Mouse (Mus musculus): ENCODE data around the gene Sun1. TPM values are rescaled to one million over a fixed set of nuclear protein-coding genes. Genes with fewer than 3 reads are reported as not detected.

Sun1 gene
- polyA plus RNA-seq, 1 experiment from 2014 or later = 56.0 TPM

- Histone ChIP-seq H3K9me3 (ENCODE audit: control insufficient read depth, low read length) (no peaks in the 10 kb centered on the region), H3K27me3 (ENCODE audit: control insufficient read depth, insufficient read depth, low read depth, low read length) (no peaks in the 10 kb centered on the region), H3K4me3 (ENCODE audit: low read length) (no peak overlapping the region), H3K4me2 (ENCODE audit: low read depth, low read length) (no peak overlapping the region), H3K36me3 (ENCODE audit: control insufficient read depth, insufficient read depth, low read length) (peaks cover 40% of the 10 kb centered on the region), H3K27ac (ENCODE audit: low read length) (no peak overlapping the region), H3K4me1 (replicated peaks; ENCODE audit: control insufficient read depth, insufficient read depth, low read length) (no peaks in the 10 kb centered on the region), H3K9ac (ENCODE audit: low read length) (no peak overlapping the region)
- no peak for ATAC-seq (ENCODE audit: low read depth)
- WGBS = 83% methylated on average over 3 of the region's 3 CpGs
These were observed 31.6 kb downstream of the Sun1 start for GRCm38 (mm10) chr5:139232083-139232482.

GRCm38 (mm10) chr5:139234423-139234822 lies 34.0 kb downstream of the Sun1 start:
- no peak for ATAC-seq (ENCODE audit: low read depth)
- Histone ChIP-seq H3K9ac (ENCODE audit: low read length) (no peak overlapping the region), H3K4me1 (replicated peaks; ENCODE audit: control insufficient read depth, insufficient read depth, low read length) (no peaks in the 10 kb centered on the region), H3K4me2 (ENCODE audit: low read depth, low read length) (no peak overlapping the region), H3K36me3 (ENCODE audit: control insufficient read depth, insufficient read depth, low read length) (peaks cover 43% of the 10 kb centered on the region), H3K27ac (ENCODE audit: low read length) (no peak overlapping the region), H3K4me3 (ENCODE audit: low read length) (no peak overlapping the region), H3K27me3 (ENCODE audit: control insufficient read depth, insufficient read depth, low read depth, low read length) (no peaks in the 10 kb centered on the region), H3K9me3 (ENCODE audit: control insufficient read depth, low read length) (no peaks in the 10 kb centered on the region)
- 87% methylated on average over 4 of the region's 4 CpGs for WGBS

- no peak for ATAC-seq (ENCODE audit: low read depth)
- Histone ChIP-seq H3K9ac (ENCODE audit: low read length) (no peak overlapping the region), H3K4me1 (replicated peaks; ENCODE audit: control insufficient read depth, insufficient read depth, low read length) (no peaks in the 10 kb centered on the region), H3K4me2 (ENCODE audit: low read depth, low read length) (no peak overlapping the region), H3K36me3 (ENCODE audit: control insufficient read depth, insufficient read depth, low read length) (peaks cover 53% of the 10 kb centered on the region), H3K4me3 (ENCODE audit: low read length) (no peak overlapping the region), H3K27me3 (ENCODE audit: control insufficient read depth, insufficient read depth, low read depth, low read length) (no peaks in the 10 kb centered on the region), H3K9me3 (ENCODE audit: control insufficient read depth, low read length) (no peaks in the 10 kb centered on the region), H3K27ac (ENCODE audit: low read length) (no peak overlapping the region)
- WGBS = 72% methylated on average over 4 of the region's 4 CpGs
These were observed 37.0 kb downstream of the Sun1 start for GRCm38 (mm10) chr5:139237436-139237835.

GRCm38 (mm10) chr5:139241022-139241761 lies 40.8 kb downstream of the Sun1 start:
- Histone ChIP-seq H3K4me3 (ENCODE audit: low read length) (no peak overlapping the region), H3K27ac (ENCODE audit: low read length) (no peak overlapping the region), H3K36me3 (ENCODE audit: control insufficient read depth, insufficient read depth, low read length) (peaks cover 53% of the 10 kb centered on the region), H3K27me3 (ENCODE audit: control insufficient read depth, insufficient read depth, low read depth, low read length) (no peaks in the 10 kb centered on the region), H3K4me1 (replicated peaks; ENCODE audit: control insufficient read depth, insufficient read depth, low read length) (no peaks in the 10 kb centered on the region), H3K4me2 (ENCODE audit: low read depth, low read length) (no peak overlapping the region), H3K9me3 (ENCODE audit: control insufficient read depth, low read length) (no peaks in the 10 kb centered on the region), H3K9ac (ENCODE audit: low read length) (no peak overlapping the region)
- ATAC-seq (ENCODE audit: low read depth) = no peak
- WGBS = 81% methylated on average over 15 of the region's 15 CpGs

- no peaks in the 10 kb centered on the region for H3K27me3 ChIP-seq (ENCODE audit: control insufficient read depth, insufficient read depth, low read depth, low read length)
- WGBS = 72% methylated on average over 1 of the region's 1 CpGs
- H3K4me1 ChIP-seq (replicated peaks; ENCODE audit: control insufficient read depth, insufficient read depth, low read length) = no peaks in the 10 kb centered on the region
- H3K36me3 ChIP-seq (ENCODE audit: control insufficient read depth, insufficient read depth, low read length) = peaks cover 63% of the 10 kb centered on the region
- H3K9ac ChIP-seq (ENCODE audit: low read length) = no peak overlapping the region
- H3K4me3 ChIP-seq (ENCODE audit: low read length) = no peak overlapping the region
- no peak overlapping the region for H3K4me2 ChIP-seq (ENCODE audit: low read depth, low read length)
- ATAC-seq (ENCODE audit: low read depth) = no peak
- H3K27ac ChIP-seq (ENCODE audit: low read length) = no peak overlapping the region
- H3K9me3 ChIP-seq (ENCODE audit: control insufficient read depth, low read length) = no peaks in the 10 kb centered on the region
These were observed 42.9 kb downstream of the Sun1 start for GRCm38 (mm10) chr5:139243384-139243783.

- Histone ChIP-seq H3K27ac (ENCODE audit: low read length) (no peak overlapping the region), H3K4me2 (ENCODE audit: low read depth, low read length) (no peak overlapping the region), H3K36me3 (ENCODE audit: control insufficient read depth, insufficient read depth, low read length) (peaks cover 45% of the 10 kb centered on the region), H3K4me1 (replicated peaks; ENCODE audit: control insufficient read depth, insufficient read depth, low read length) (peaks cover 4% of the 10 kb centered on the region), H3K4me3 (ENCODE audit: low read length) (no peak overlapping the region), H3K9ac (ENCODE audit: low read length) (no peak overlapping the region), H3K27me3 (ENCODE audit: control insufficient read depth, insufficient read depth, low read depth, low read length) (no peaks in the 10 kb centered on the region), H3K9me3 (ENCODE audit: control insufficient read depth, low read length) (no peaks in the 10 kb centered on the region)
- ATAC-seq (ENCODE audit: low read depth) = no peak
- 77% methylated on average over 3 of the region's 3 CpGs for WGBS
These were observed 47.3 kb downstream of the Sun1 start for GRCm38 (mm10) chr5:139247767-139248166.

- Histone ChIP-seq H3K27ac (ENCODE audit: low read length) (no peak overlapping the region), H3K4me2 (ENCODE audit: low read depth, low read length) (no peak overlapping the region), H3K4me1 (replicated peaks; ENCODE audit: control insufficient read depth, insufficient read depth, low read length) (peaks cover 9% of the 10 kb centered on the region), H3K36me3 (ENCODE audit: control insufficient read depth, insufficient read depth, low read length) (peaks cover 40% of the 10 kb centered on the region), H3K9ac (ENCODE audit: low read length) (no peak overlapping the region), H3K4me3 (ENCODE audit: low read length) (no peak overlapping the region), H3K27me3 (ENCODE audit: control insufficient read depth, insufficient read depth, low read depth, low read length) (no peaks in the 10 kb centered on the region), H3K9me3 (ENCODE audit: control insufficient read depth, low read length) (no peaks in the 10 kb centered on the region)
- 68% methylated on average over 3 of the region's 3 CpGs for WGBS
- ATAC-seq (ENCODE audit: low read depth) = no peak
These were observed 48.4 kb downstream of the Sun1 start for GRCm38 (mm10) chr5:139248846-139249245.

- Histone ChIP-seq H3K36me3 (ENCODE audit: control insufficient read depth, insufficient read depth, low read length) (peaks cover 27% of the 10 kb centered on the region), H3K9ac (ENCODE audit: low read length) (peak overlapping the region; percentile 82; the same call in 1 of the 2 replicates), H3K27me3 (ENCODE audit: control insufficient read depth, insufficient read depth, low read depth, low read length) (no peaks in the 10 kb centered on the region), H3K4me2 (ENCODE audit: low read depth, low read length) (peak overlapping the region; percentile 90), H3K9me3 (ENCODE audit: control insufficient read depth, low read length) (no peaks in the 10 kb centered on the region), H3K4me3 (ENCODE audit: low read length) (peak overlapping the region; percentile 74), H3K27ac (ENCODE audit: low read length) (no peak overlapping the region), H3K4me1 (replicated peaks; ENCODE audit: control insufficient read depth, insufficient read depth, low read length) (peaks cover 24% of the 10 kb centered on the region)
- WGBS = 76% methylated on average over 7 of the region's 7 CpGs
- ATAC-seq (ENCODE audit: low read depth) = no peak
These were observed 50.8 kb downstream of the Sun1 start for GRCm38 (mm10) chr5:139251279-139251678.

GRCm38 (mm10) chr5:139251736-139252080 lies 51.3 kb downstream of the Sun1 start:
- peak; percentile 11 for ATAC-seq (ENCODE audit: low read depth)

More at GRCm38 (mm10) chr5:139251736-139252080, 51.3 kb downstream of the Sun1 start:
- no peaks in the 10 kb centered on the region for H3K27me3 ChIP-seq (ENCODE audit: control insufficient read depth, insufficient read depth, low read depth, low read length)
- no peaks in the 10 kb centered on the region for H3K9me3 ChIP-seq (ENCODE audit: control insufficient read depth, low read length)
- peak overlapping the region; percentile 90 for H3K4me2 ChIP-seq (ENCODE audit: low read depth, low read length)
- peak overlapping the region; percentile 82 for H3K9ac ChIP-seq (ENCODE audit: low read length)
- peaks cover 27% of the 10 kb centered on the region for H3K4me1 ChIP-seq (replicated peaks; ENCODE audit: control insufficient read depth, insufficient read depth, low read length)
- peak overlapping the region; percentile 74 for H3K4me3 ChIP-seq (ENCODE audit: low read length)
- H3K27ac ChIP-seq (ENCODE audit: low read length) = peak overlapping the region; percentile 83
- 0% methylated on average over 8 of the region's 8 CpGs for WGBS
- peaks cover 23% of the 10 kb centered on the region for H3K36me3 ChIP-seq (ENCODE audit: control insufficient read depth, insufficient read depth, low read length)

All from lung, embryonic 16.5 days (tissue).